Mouse (Mus musculus): ENCODE results near the gene Serpina1d. TPM values are rescaled to one million over a fixed set of nuclear protein-coding genes. Genes with fewer than 3 reads are reported as not detected.
"Not testable (repeated sequence)": the region's sequence is repeated elsewhere in the genome, so short reads cannot be mapped to it uniquely, and the experiment has no call there.

Serpina1d gene
- polyA plus RNA-seq (2012; fragmentation: generic; extraction: Trizol): 0.12 TPM

- H3K4me2 ChIP-seq (ENCODE audit: low read depth); H3K27me3 ChIP-seq (ENCODE audit: control insufficient read depth, insufficient read depth, insufficient read length); H3K36me3 ChIP-seq (ENCODE audit: control insufficient read depth, insufficient read depth); H3K79me2 ChIP-seq (ENCODE audit: control insufficient read depth, insufficient read depth); H3K4me3 ChIP-seq; H3ac ChIP-seq (ENCODE audit: control insufficient read depth, insufficient read length): not testable (repeated sequence)
Observed at GRCm38 (mm10) chr12:103773246-103773851, at the start of gene Serpina1d. Serpina1d (minus strand) TSS chr12:103773592.

GRCm38 (mm10) chr12:103770597-103770996 is 2.8 kb downstream of the Serpina1d start:
- not testable (repeated sequence) for H3K4me2 ChIP-seq (ENCODE audit: low read depth); H3K79me2 ChIP-seq (ENCODE audit: control insufficient read depth, insufficient read depth); H3K4me3 ChIP-seq; H3K36me3 ChIP-seq (ENCODE audit: control insufficient read depth, insufficient read depth); H3K27me3 ChIP-seq (ENCODE audit: control insufficient read depth, insufficient read depth, insufficient read length); H3ac ChIP-seq (ENCODE audit: control insufficient read depth, insufficient read length)

GRCm38 (mm10) chr12:103763083-103763482 is 10.3 kb downstream of the Serpina1d start:
- H3K4me3 ChIP-seq; H3K27me3 ChIP-seq (ENCODE audit: control insufficient read depth, insufficient read depth, insufficient read length); H3ac ChIP-seq (ENCODE audit: control insufficient read depth, insufficient read length); H3K4me2 ChIP-seq (ENCODE audit: low read depth); H3K79me2 ChIP-seq (ENCODE audit: control insufficient read depth, insufficient read depth); H3K36me3 ChIP-seq (ENCODE audit: control insufficient read depth, insufficient read depth): not testable (repeated sequence)

- not testable (repeated sequence) for H3K79me2 ChIP-seq (ENCODE audit: control insufficient read depth, insufficient read depth); H3ac ChIP-seq (ENCODE audit: control insufficient read depth, insufficient read length); H3K36me3 ChIP-seq (ENCODE audit: control insufficient read depth, insufficient read depth); H3K27me3 ChIP-seq (ENCODE audit: control insufficient read depth, insufficient read depth, insufficient read length); H3K4me2 ChIP-seq (ENCODE audit: low read depth); H3K4me3 ChIP-seq
Observed at GRCm38 (mm10) chr12:103760316-103760715, 13.1 kb downstream of the Serpina1d start.

GRCm38 (mm10) chr12:103745957-103746356 is 27.4 kb downstream of the Serpina1d start:
- not testable (repeated sequence) for H3K27me3 ChIP-seq (ENCODE audit: control insufficient read depth, insufficient read depth, insufficient read length); H3K4me2 ChIP-seq (ENCODE audit: low read depth); H3K79me2 ChIP-seq (ENCODE audit: control insufficient read depth, insufficient read depth); H3K4me3 ChIP-seq; H3K36me3 ChIP-seq (ENCODE audit: control insufficient read depth, insufficient read depth); H3ac ChIP-seq (ENCODE audit: control insufficient read depth, insufficient read length)

- not testable (repeated sequence) for H3K36me3 ChIP-seq (ENCODE audit: control insufficient read depth, insufficient read depth); H3K4me2 ChIP-seq (ENCODE audit: low read depth); H3K4me3 ChIP-seq; H3K79me2 ChIP-seq (ENCODE audit: control insufficient read depth, insufficient read depth); H3K27me3 ChIP-seq (ENCODE audit: control insufficient read depth, insufficient read depth, insufficient read length); H3ac ChIP-seq (ENCODE audit: control insufficient read depth, insufficient read length)
Observed at GRCm38 (mm10) chr12:103737791-103738580, 35.4 kb downstream of the Serpina1d start.

- not testable (repeated sequence) for H3K27me3 ChIP-seq (ENCODE audit: control insufficient read depth, insufficient read depth, insufficient read length); H3K4me3 ChIP-seq; H3ac ChIP-seq (ENCODE audit: control insufficient read depth, insufficient read length); H3K79me2 ChIP-seq (ENCODE audit: control insufficient read depth, insufficient read depth); H3K36me3 ChIP-seq (ENCODE audit: control insufficient read depth, insufficient read depth); H3K4me2 ChIP-seq (ENCODE audit: low read depth)
Observed at GRCm38 (mm10) chr12:103735566-103735965, 37.8 kb downstream of the Serpina1d start.

- H3K79me2 ChIP-seq (ENCODE audit: control insufficient read depth, insufficient read depth); H3K27me3 ChIP-seq (ENCODE audit: control insufficient read depth, insufficient read depth, insufficient read length); H3K4me3 ChIP-seq; H3K36me3 ChIP-seq (ENCODE audit: control insufficient read depth, insufficient read depth); H3K4me2 ChIP-seq (ENCODE audit: low read depth); H3ac ChIP-seq (ENCODE audit: control insufficient read depth, insufficient read length): not testable (repeated sequence)
Observed at GRCm38 (mm10) chr12:103735101-103735500, 38.3 kb downstream of the Serpina1d start.

Other genes with a start within 250 kb of the Serpina1d start
- 0.13 TPM for gene Ppp4r4, start 241.3 kb downstream of the Serpina1d start, polyA plus RNA-seq (2012; fragmentation: generic; extraction: Trizol)
- gene Serpina10, start 142.1 kb downstream of the Serpina1d start, polyA plus RNA-seq (2012; fragmentation: generic; extraction: Trizol): not detected
- 0.20 TPM for gene Serpina6, start 116.4 kb downstream of the Serpina1d start, polyA plus RNA-seq (2012; fragmentation: generic; extraction: Trizol)
- not detected for gene Serpina16, start 97.5 kb downstream of the Serpina1d start, polyA plus RNA-seq (2012; fragmentation: generic; extraction: Trizol)
- not detected for gene Serpina1f, start 78.1 kb downstream of the Serpina1d start, polyA plus RNA-seq (2012; fragmentation: generic; extraction: Trizol)
- not detected for gene Serpina1b, start 56.8 kb upstream of the Serpina1d start, polyA plus RNA-seq (2012; fragmentation: generic; extraction: Trizol)
- gene Serpina1a, start 90.0 kb upstream of the Serpina1d start, polyA plus RNA-seq (2012; fragmentation: generic; extraction: Trizol): not detected
- not detected for gene Serpina1c, start 131.3 kb upstream of the Serpina1d start, polyA plus RNA-seq (2012; fragmentation: generic; extraction: Trizol)
- gene Serpina1e, start 185.4 kb upstream of the Serpina1d start, polyA plus RNA-seq (2012; fragmentation: generic; extraction: Trizol): 0.53 TPM
- gene Serpina11, start 216.4 kb upstream of the Serpina1d start, polyA plus RNA-seq (2012; fragmentation: generic; extraction: Trizol): 0.10 TPM
- 0.14 TPM for gene Serpina9, start 240.2 kb upstream of the Serpina1d start, polyA plus RNA-seq (2012; fragmentation: generic; extraction: Trizol)